ENCODE assay signal across 28 mouse cellular contexts in genomic region chr14:25582603-25583002, GRCm38 (mm10).
DNase-seq lines count a peak whose midpoint lies in the region; ATAC-seq and TF ChIP-seq lines count a peak whose summit lies in the region.
"Had no signal": no experiment of that assay in that cellular context is flagged by ENCODE, and none has a peak within 500 bp of the region (broad histone marks: within the 10 kb centered on the region; RNA-seq: fewer than 3 reads in every experiment).

No protein-coding gene starts in this region.

- H3K9ac ChIP-seq in liver, adult 2 months (ENCODE audit: low read depth, low read length) = no peak overlapping the region
- no peak overlapping the region for H3K9ac ChIP-seq in liver, embryonic 12.5 days
- H3K9ac ChIP-seq in midbrain, embryonic 14.5 days (replicated peaks; ENCODE audit: low read length) = no peak overlapping the region
- H3K9ac ChIP-seq in midbrain, embryonic 11.5 days (ENCODE audit: low read length) = no peak overlapping the region
- H3K9ac ChIP-seq: embryonic facial prominence, embryonic 12.5 days; forebrain, embryonic 12.5 days had no signal

- H3K36me3 ChIP-seq in liver, adult 2 months (ENCODE audit: control insufficient read depth, insufficient read depth, low read length) = peaks cover 12% of the 10 kb centered on the region; the same call in 1 of the 2 replicates
- H3K36me3 ChIP-seq in liver, embryonic 12.5 days = peaks cover 70% of the 10 kb centered on the region
- peaks cover 63% of the 10 kb centered on the region for H3K36me3 ChIP-seq in midbrain, embryonic 14.5 days (ENCODE audit: control insufficient read depth, insufficient read depth, low read length)
- peaks cover 24% of the 10 kb centered on the region for H3K36me3 ChIP-seq in midbrain, embryonic 11.5 days (ENCODE audit: control insufficient read depth, insufficient read depth, low read length)
- H3K36me3 ChIP-seq: G1E had no signal

- no peak overlapping the region for H3K27ac ChIP-seq in liver, adult 2 months (replicated peaks; ENCODE audit: insufficient read depth, low read depth, low read length)
- H3K27ac ChIP-seq in liver, embryonic 12.5 days = no peak overlapping the region
- peak overlapping the region; percentile 99 for H3K27ac ChIP-seq in midbrain, embryonic 14.5 days (replicated peaks; ENCODE audit: low read depth, low read length)
- no peak overlapping the region for H3K27ac ChIP-seq in midbrain, embryonic 11.5 days (ENCODE audit: low read depth, low read length)
- 0 out of 2 replicates have a peak overlapping the region, but pooled peaks have one; percentile 3 for H3K27ac ChIP-seq in brown adipose tissue, adult 24 weeks (replicated peaks; ENCODE audit: low read depth, low read length)
- H3K27ac ChIP-seq: embryonic facial prominence, embryonic 10.5 days; embryonic facial prominence, embryonic 12.5 days; forebrain, embryonic 10.5 days; forebrain, embryonic 12.5 days had no signal

- no peak overlapping the region for H3K4me3 ChIP-seq in liver, adult 2 months (ENCODE audit: insufficient read depth, low read depth, low read length)
- no peak overlapping the region for H3K4me3 ChIP-seq in liver, embryonic 12.5 days
- H3K4me3 ChIP-seq in midbrain, embryonic 14.5 days (replicated peaks; ENCODE audit: low read depth, low read length) = no peak overlapping the region
- no peak overlapping the region for H3K4me3 ChIP-seq in midbrain, embryonic 11.5 days (ENCODE audit: low read depth, low read length)
- H3K4me3 ChIP-seq in brown adipose tissue, adult 24 weeks (ENCODE audit: insufficient read depth, low read depth, low read length) = no peak overlapping the region
- H3K4me3 ChIP-seq: embryonic facial prominence, embryonic 10.5 days; embryonic facial prominence, embryonic 12.5 days; forebrain, embryonic 10.5 days; forebrain, embryonic 12.5 days had no signal

- TF ChIP-seq CTCF in liver, adult 2 months (IDR thresholded peaks at IDR 0.05; ENCODE audit: low read depth, low read length) = no peak

- H3K79me2 ChIP-seq in liver, adult 2 months (ENCODE audit: control insufficient read depth, insufficient read depth, low read length) = peaks cover 11% of the 10 kb centered on the region; the same call in 1 of the 2 replicates

- H3K9me3 ChIP-seq in liver, embryonic 12.5 days (replicated peaks) = no peaks in the 10 kb centered on the region
- H3K9me3 ChIP-seq in midbrain, embryonic 14.5 days (ENCODE audit: control insufficient read depth, low read length) = no peaks in the 10 kb centered on the region
- H3K9me3 ChIP-seq in midbrain, embryonic 11.5 days (ENCODE audit: control insufficient read depth, low read length) = no peaks in the 10 kb centered on the region
- H3K9me3 ChIP-seq: embryonic facial prominence, embryonic 10.5 days; embryonic facial prominence, embryonic 12.5 days; forebrain, embryonic 10.5 days; forebrain, embryonic 12.5 days had no signal

- peak; percentile 48 for DNase-seq in liver, adult 2 months (ENCODE audit: extremely low read depth, low read depth, low spot score)
- no peak for DNase-seq in midbrain, embryonic 14.5 days
- DNase-seq in midbrain, embryonic 11.5 days (ENCODE audit: low spot score, missing footprints) = no peak
- peak; percentile 95 for DNase-seq in gonadal fat pad, adult 2 months (ENCODE audit: low read depth)
- DNase-seq in right cerebral cortex, adult 18-20 months = no peak
- DNase-seq: adrenal gland, adult 8-10 months; adrenal gland, postnatal 14 days; adrenal gland, postnatal 36 days; B cell, adult 2 months; cerebellum, adult 11 months; cerebellum, adult 18-20 months; cerebellum, adult 8-10 months; cerebellum, adult 9-11 months; cerebellum, postnatal 14 days; cerebellum, postnatal 36 days had no signal

- H3K4me2 ChIP-seq in liver, embryonic 12.5 days = no peak overlapping the region
- no peak overlapping the region for H3K4me2 ChIP-seq in midbrain, embryonic 14.5 days (ENCODE audit: low read length)
- no peak overlapping the region for H3K4me2 ChIP-seq in midbrain, embryonic 11.5 days
- H3K4me2 ChIP-seq: embryonic facial prominence, embryonic 12.5 days; forebrain, embryonic 12.5 days had no signal

- WGBS in liver, adult 2 months = 60% methylated on average over 6 of the region's 6 CpGs
- 81% methylated on average over 6 of the region's 6 CpGs for WGBS in liver, embryonic 12.5 days (ENCODE audit: insufficient replicate concordance)
- WGBS in midbrain, embryonic 14.5 days = 95% methylated on average over 6 of the region's 6 CpGs
- 94% methylated on average over 6 of the region's 6 CpGs for WGBS in midbrain, embryonic 11.5 days

- ATAC-seq in liver, embryonic 12.5 days = no peak
- ATAC-seq in midbrain, embryonic 14.5 days (ENCODE audit: low FRiP score, low TSS enrichment) = no peak
- ATAC-seq in midbrain, embryonic 11.5 days (ENCODE audit: low FRiP score) = no peak
- ATAC-seq: activated CD4-positive, CD25-positive, alpha-beta regulatory T cell, adult 4 months; CD4-positive, CD25-positive, alpha-beta regulatory T cell, adult 4 months; forebrain, embryonic 14.5 days; forebrain, embryonic 16.5 days; Patski had no signal

- peaks cover 11% of the 10 kb centered on the region for H3K4me1 ChIP-seq in liver, adult 2 months (ENCODE audit: control insufficient read depth, insufficient read depth, low read length)
- H3K4me1 ChIP-seq in liver, embryonic 12.5 days = peaks cover 39% of the 10 kb centered on the region
- peaks cover 61% of the 10 kb centered on the region for H3K4me1 ChIP-seq in midbrain, embryonic 14.5 days (ENCODE audit: control insufficient read depth, insufficient read depth, low read length)
- H3K4me1 ChIP-seq in midbrain, embryonic 11.5 days (ENCODE audit: control insufficient read depth, insufficient read depth, low read length) = peaks cover 63% of the 10 kb centered on the region
- H3K4me1 ChIP-seq in brown adipose tissue, adult 24 weeks (ENCODE audit: control insufficient read depth, insufficient read depth, insufficient read length, low read length) = peaks cover 45% of the 10 kb centered on the region

- no peak for TF ChIP-seq POLR2A in liver, adult 2 months (IDR thresholded peaks at IDR 0.05; ENCODE audit: extremely low read depth, insufficient read depth, low read length)

- no peaks in the 10 kb centered on the region for H3K27me3 ChIP-seq in liver, adult 2 months (ENCODE audit: control insufficient read depth, insufficient read depth, low read length)
- H3K27me3 ChIP-seq in liver, embryonic 12.5 days (replicated peaks) = no peaks in the 10 kb centered on the region
- no peaks in the 10 kb centered on the region for H3K27me3 ChIP-seq in midbrain, embryonic 14.5 days (ENCODE audit: control insufficient read depth, insufficient read depth, low read length)
- no peaks in the 10 kb centered on the region for H3K27me3 ChIP-seq in midbrain, embryonic 11.5 days (ENCODE audit: control insufficient read depth, insufficient read depth, low read length)
- H3K27me3 ChIP-seq: CH12.LX; embryonic facial prominence, embryonic 12.5 days; forebrain, embryonic 12.5 days; Patski had no signal

Comparison
In these comparisons a context has a peak if more than half of its experiments do, and no peak if none do; other contexts are left out.
1. H3K27ac ChIP-seq: peak in midbrain, embryonic 14.5 days (single experiment) and brown adipose tissue, adult 24 weeks (single experiment); none in liver, adult 2 months (single experiment), liver, embryonic 12.5 days (single experiment) and midbrain, embryonic 11.5 days (single experiment).
2. DNase-seq: peak in liver, adult 2 months (single experiment) and gonadal fat pad, adult 2 months (single experiment); none in midbrain, embryonic 14.5 days (single experiment), midbrain, embryonic 11.5 days (single experiment) and right cerebral cortex, adult 18-20 months (single experiment).